Mouse (Mus musculus): ENCODE results near the gene Hoxb8.

- TF ChIP-seq POLR2A (IDR thresholded peaks at IDR 0.05; ENCODE audit: extremely low read depth, insufficient read depth, low read length) (no peak), CTCF (IDR thresholded peaks at IDR 0.05; ENCODE audit: low read depth, low read length) (no peak)
Measured at GRCm38 (mm10) chr11:96250901-96251300, 30.8 kb upstream of the Hoxb8 start.

All from liver, adult 2 months (tissue).